Mouse (Mus musculus): ENCODE measurements at regions not wholly inside any gene's neighbourhood (a gene's known extent, or its start where the extent isn't known, plus 50 kb on each side); places are given as distances from the start of the nearest gene placed in this dataset.

- DNase-seq (ENCODE audit: low read depth), result no peak
These were observed 50.9 kb upstream of the Cpne4 start for GRCm38 (mm10) chr9:104496220-104496619.

GRCm38 (mm10) chr9:104490696-104491095 is 56.4 kb upstream of the Cpne4 start:
- no peak for DNase-seq (ENCODE audit: low read depth)

GRCm38 (mm10) chr9:104489383-104489782 is 57.7 kb upstream of the Cpne4 start:
- DNase-seq (ENCODE audit: low read depth), result no peak

- no peak for DNase-seq (ENCODE audit: low read depth)
These were observed 64.6 kb upstream of the Cpne4 start for GRCm38 (mm10) chr9:104482440-104482839.

- DNase-seq (ENCODE audit: low read depth), result no peak
These were observed 66.4 kb upstream of the Cpne4 start for GRCm38 (mm10) chr9:104480683-104481082.

- no peak for DNase-seq (ENCODE audit: low read depth)
These were observed 72.3 kb upstream of the Cpne4 start for GRCm38 (mm10) chr9:104474831-104475230.

GRCm38 (mm10) chr9:104467238-104467637 is 79.8 kb upstream of the Cpne4 start:
- no peak for DNase-seq (ENCODE audit: low read depth)

GRCm38 (mm10) chr9:104463701-104464100 is 83.4 kb upstream of the Cpne4 start:
- no peak for DNase-seq (ENCODE audit: low read depth)

GRCm38 (mm10) chr9:104460133-104460532 is 87.0 kb upstream of the Cpne4 start:
- DNase-seq (ENCODE audit: low read depth), result no peak

GRCm38 (mm10) chr9:104457635-104458034 is 89.5 kb upstream of the Cpne4 start:
- DNase-seq (ENCODE audit: low read depth), result no peak

GRCm38 (mm10) chr9:104448577-104449165 is 98.4 kb upstream of the Cpne4 start:
- no peak for DNase-seq (ENCODE audit: low read depth)

- no peak for DNase-seq (ENCODE audit: low read depth)
These were observed 102.2 kb upstream of the Cpne4 start for GRCm38 (mm10) chr9:104444906-104445305.

- DNase-seq (ENCODE audit: low read depth), result no peak
These were observed 103.8 kb upstream of the Cpne4 start for GRCm38 (mm10) chr9:104443236-104443635.

- DNase-seq (ENCODE audit: low read depth), result no peak
These were observed 75.5 kb upstream of the Acpp start for GRCm38 (mm10) chr9:104413021-104413420.

- peak; percentile 44 for DNase-seq (ENCODE audit: low read depth)
These were observed 72.7 kb upstream of the Acpp start for GRCm38 (mm10) chr9:104410211-104410610.

- DNase-seq (ENCODE audit: low read depth), result peak; percentile 35
These were observed 71.8 kb upstream of the Acpp start for GRCm38 (mm10) chr9:104409381-104409780.

- peak; percentile 40 for DNase-seq (ENCODE audit: low read depth)
These were observed 71.2 kb upstream of the Acpp start for GRCm38 (mm10) chr9:104408571-104409294.

GRCm38 (mm10) chr9:104407559-104408376 is 70.2 kb upstream of the Acpp start:
- no peak for DNase-seq (ENCODE audit: low read depth)

GRCm38 (mm10) chr9:104407011-104407410 is 69.5 kb upstream of the Acpp start:
- no peak for DNase-seq (ENCODE audit: low read depth)

GRCm38 (mm10) chr9:104406491-104406890 is 68.9 kb upstream of the Acpp start:
- DNase-seq (ENCODE audit: low read depth), result no peak

- DNase-seq (ENCODE audit: low read depth), result no peak
These were observed 66.3 kb upstream of the Acpp start for GRCm38 (mm10) chr9:104403863-104404262.

GRCm38 (mm10) chr9:104401673-104402072 is 64.1 kb upstream of the Acpp start:
- DNase-seq (ENCODE audit: low read depth), result no peak

GRCm38 (mm10) chr9:104399927-104400326 is 62.4 kb upstream of the Acpp start:
- no peak for DNase-seq (ENCODE audit: low read depth)
